Mouse (Mus musculus) gastrocnemius, postnatal 10 days (tissue): ENCODE data around the gene Fgf11. TPM values are rescaled to one million over a fixed set of nuclear protein-coding genes. Genes with fewer than 3 reads are reported as not detected.
A peak's percentile ranks its signal among the peaks of the same experiment; 100 is the strongest.

Source experiments
- DNase-seq: peaks from one replicate; pipeline ENCODE4 v3.0.0; 2021; ENCODE audit warnings: mixed read lengths
- long read RNA-seq, 2 experiments: library from polyadenylated mRNA; stranded (forward); transcript quantifications; one replicate each; pipeline ENCODE4 v2.0.0; 2021
- total RNA-seq, 2 experiments: library from RNA; stranded (reverse); gene quantifications; 2 replicates each; pipeline ENCODE4 v1.2.3; 2021

Fgf11 gene
- total RNA-seq = 10 to 100 TPM; 10.5 to 12.2 TPM
- long read RNA-seq, experiment 1, partial matches to known transcripts = 1 of 5 reads
- long read RNA-seq, experiment 1, other reads (novel, unspliced or antisense) = 2 of 5 reads
- long read RNA-seq, experiment 2, partial matches to known transcripts = 1 of 2 reads
- long read RNA-seq, experiment 2, other reads (novel, unspliced or antisense) = 0 of 2 reads

DNA sequence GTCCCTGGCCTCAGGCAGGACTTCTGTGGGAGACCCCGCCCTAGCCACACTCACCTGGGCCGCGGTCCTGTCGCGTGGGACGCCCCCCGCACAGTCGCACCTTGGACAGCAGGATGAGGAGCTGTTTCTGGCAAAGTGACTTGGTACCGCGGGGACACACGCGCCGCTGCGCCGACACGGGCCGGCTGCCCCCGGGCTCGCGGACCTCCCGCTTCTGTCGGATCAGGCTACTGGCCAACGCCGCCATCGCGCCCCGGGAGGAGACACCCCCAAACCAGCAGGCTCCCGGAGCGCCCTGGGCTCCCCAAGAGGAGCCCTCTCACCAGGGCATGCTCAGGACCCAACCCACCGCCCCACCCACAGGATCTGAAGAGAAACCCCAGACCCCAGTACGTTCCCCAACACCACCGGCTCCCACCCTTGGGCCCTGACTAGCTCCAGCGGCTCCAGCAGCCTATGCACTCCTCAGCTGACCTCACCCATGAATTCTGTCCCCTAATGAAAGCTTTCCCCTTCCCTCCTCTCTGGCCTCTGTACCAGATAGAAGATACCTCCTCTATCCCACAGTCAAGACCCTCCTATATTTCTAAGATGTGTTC is at the start of gene Fgf11:
Gene Fgf11, minus strand, starts transcription at position 479 of the 599 bp plus-strand sequence.
- DNase-seq = peak; percentile 33

GRCm38 (mm10) chr11:69850754-69851153 is 49.1 kb upstream of the Fgf11 start:
- DNase-seq = no peak

DNA sequence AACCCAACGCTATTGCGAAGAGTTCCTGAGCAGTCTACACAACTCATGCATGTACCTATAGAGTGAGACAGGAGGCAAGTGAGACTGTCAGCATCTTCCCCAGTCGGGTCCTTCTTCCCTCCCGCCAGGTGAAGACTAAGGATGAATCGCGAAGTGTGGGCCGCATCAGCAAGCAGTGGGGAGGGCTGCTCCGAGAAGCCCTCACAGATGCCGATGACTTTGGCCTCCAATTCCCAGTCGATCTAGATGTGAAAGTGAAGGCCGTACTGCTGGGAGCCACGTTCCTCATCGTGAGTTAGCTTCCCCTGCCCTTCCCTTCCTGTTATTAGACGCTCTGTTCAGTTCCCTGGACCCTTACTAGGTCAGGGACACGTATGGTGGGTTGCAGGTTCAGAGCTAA is 48.2 kb upstream of the Fgf11 start:
- no peak for DNase-seq

GRCm38 (mm10) chr11:69849128-69849527 is 47.5 kb upstream of the Fgf11 start:
- DNase-seq = no peak

DNA sequence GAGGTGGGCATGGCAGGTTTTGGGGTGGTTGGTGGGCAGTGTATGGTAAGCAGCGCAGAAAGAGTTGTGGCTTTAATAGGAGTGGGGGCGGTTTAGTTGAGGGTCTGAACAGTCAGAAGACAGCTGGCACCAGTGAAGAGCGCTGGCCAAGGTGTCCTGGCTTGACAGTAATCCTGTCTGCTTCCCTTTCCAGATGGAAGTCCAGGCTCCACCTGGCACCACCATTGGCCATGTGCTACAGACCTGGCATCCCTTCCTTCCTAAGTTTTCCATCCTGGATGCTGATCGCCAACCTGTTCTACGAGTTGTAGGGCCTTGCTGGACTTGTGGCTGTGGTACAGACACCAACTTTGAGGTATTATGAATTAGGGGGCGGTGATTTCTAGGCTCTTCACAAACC is 46.4 kb upstream of the Fgf11 start:
- DNase-seq = no peak

DNA sequence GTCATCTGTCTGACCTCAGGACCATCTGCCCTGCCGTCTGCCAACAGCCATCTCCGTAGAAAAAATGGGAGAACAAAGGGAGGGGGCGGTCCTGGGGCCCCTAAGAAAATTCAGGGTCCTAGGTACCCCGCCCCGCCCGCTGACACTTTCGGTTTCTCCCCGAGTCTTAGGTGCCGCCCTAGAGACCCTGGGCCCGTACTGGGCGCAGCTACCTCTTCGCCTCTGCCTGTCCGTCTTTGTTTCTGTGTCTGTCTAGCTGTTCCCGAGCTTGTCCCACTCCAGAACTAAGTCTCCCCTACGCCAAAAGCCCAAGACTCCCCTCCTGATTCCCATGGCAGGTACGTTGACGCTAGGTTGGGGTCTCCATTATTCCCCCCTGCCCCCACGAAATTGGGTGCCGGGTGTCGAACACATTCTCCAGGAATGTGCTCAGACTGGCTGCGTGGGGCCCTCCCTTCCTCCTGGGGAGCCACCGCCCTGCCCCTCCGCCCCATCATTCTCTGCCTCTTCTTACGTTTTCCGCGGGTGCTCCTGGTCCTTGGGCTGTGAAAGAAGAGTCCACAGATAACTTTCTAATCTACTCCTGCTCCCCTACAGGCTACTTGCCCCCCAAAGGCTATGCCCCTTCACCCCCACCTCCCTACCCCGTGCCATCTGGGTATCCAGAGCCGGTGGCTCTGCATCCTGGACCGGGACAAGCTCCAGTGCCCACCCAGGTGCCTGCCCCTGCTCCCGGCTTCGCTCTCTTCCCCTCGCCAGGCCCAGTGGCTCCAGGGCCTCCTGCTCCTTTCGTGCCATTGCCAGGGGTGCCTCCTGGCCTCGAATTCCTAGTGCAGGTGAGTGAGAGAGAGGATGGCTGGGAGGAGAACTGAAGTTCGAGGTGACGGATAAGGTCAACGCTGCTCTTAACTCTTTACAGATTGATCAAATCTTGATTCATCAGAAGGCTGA is 45.4 kb upstream of the Fgf11 start:
- no peak for DNase-seq

DNA sequence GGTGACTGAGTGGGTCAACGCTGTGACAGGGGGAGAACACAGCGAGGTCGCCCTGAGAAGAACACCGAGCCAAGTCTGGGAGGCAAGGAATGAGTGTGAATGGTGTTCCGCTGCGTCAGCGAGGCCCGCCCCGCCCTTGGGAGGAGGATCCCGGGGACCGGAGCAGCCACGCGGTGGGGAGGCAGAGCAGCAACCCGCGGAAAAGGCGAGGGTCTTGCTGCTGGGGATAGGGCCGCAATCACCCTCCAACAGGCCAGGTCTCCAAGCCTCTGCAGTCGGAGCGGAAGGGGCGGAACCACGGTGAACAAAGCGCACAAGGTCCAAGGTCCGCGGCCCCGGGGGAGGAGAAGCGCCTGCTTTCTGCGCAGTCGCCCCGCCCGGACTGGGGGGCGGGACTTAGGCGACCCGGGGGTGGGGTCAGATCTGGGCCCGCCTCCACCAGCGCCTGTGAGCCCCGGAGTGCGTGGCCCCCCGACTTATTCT is 44.6 kb upstream of the Fgf11 start, which contains the start of gene Plscr3:
Gene Plscr3, plus strand, starts transcription at position 179 of the 483 bp plus-strand sequence.
- peak; percentile 91 for DNase-seq

DNA sequence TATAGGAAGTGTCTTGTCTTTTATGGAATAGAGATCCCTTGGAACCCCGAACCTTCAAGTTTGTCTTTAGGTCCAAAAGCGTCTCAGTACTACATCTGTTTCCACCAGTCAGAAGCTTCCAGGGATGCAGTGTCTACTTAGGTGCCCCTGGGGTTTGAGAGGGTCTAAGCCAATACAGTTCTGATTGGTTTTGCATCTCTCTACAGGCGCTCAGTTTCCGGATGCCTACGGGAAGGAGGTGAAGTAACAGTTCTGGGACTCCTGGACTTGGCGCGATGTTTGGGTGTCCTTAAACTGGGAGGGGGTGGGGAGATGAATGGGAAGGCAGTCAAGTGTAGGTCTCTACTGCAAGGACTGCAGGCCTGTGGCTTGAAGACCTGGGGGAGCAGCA is 37.1 kb upstream of the Fgf11 start:
- DNase-seq = no peak

DNA sequence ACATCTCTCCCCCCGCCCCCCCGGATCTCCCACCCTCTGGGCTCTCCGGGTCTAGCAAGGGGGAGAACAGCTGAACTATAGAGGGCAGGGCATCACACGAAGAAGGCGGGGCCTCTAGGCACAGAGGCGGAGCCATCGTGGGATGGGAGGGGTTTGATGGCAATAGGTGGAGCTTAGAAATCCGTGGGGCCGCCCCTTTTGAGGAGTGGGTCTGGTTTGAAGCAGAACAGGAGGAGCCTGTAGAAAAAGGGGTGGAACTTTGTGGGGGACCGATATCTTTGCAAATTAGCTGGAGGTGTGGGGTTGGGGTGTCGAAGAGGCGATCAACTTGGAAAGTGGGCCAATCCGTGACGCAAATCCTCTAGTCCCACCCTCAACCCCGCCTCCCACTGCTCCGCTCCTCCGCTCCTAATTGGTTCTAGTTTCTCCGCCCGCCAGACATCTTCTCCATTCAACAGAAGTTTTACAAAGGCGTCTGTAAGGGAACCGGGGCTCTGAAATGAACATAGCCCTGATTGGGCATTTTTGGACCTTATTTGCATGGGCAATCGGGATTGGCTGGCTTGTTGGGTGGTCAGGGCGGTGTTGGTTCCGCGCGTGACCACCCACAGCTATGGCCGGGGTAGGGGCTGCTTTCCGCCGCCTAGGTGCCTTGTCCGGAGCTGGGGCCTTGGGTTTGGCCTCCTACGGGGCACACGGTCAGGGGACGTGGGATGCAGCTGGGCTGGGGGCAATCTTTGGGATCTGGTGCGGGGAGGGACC is 36.5 kb upstream of the Fgf11 start, which contains the start of gene Tmem256:
Gene Tmem256, plus strand, starts transcription at position 563 of the 762 bp plus-strand sequence.
- peak; percentile 88 for DNase-seq

DNA sequence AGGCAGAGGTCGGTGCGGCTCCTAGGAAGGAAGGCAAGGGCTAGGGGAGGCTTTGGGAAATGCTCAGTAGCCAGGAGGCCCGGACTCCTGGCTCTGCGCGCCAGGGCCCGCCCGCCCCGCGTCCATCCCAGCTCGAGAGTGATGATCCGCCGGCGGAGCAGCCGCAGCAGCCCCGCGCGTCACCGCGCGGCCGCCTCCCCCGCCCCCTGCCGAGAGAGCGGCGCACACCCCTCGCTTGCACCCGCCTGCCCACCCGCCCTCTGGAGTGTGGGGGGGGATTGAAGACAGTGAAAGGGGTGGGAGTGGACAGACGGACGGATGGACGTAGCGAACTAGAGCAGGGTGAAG is 35.9 kb upstream of the Fgf11 start, which contains the start of gene Nlgn2:
Gene Nlgn2, minus strand, starts transcription at position 181 of the 348 bp plus-strand sequence.
- peak; percentile 76 for DNase-seq

DNA sequence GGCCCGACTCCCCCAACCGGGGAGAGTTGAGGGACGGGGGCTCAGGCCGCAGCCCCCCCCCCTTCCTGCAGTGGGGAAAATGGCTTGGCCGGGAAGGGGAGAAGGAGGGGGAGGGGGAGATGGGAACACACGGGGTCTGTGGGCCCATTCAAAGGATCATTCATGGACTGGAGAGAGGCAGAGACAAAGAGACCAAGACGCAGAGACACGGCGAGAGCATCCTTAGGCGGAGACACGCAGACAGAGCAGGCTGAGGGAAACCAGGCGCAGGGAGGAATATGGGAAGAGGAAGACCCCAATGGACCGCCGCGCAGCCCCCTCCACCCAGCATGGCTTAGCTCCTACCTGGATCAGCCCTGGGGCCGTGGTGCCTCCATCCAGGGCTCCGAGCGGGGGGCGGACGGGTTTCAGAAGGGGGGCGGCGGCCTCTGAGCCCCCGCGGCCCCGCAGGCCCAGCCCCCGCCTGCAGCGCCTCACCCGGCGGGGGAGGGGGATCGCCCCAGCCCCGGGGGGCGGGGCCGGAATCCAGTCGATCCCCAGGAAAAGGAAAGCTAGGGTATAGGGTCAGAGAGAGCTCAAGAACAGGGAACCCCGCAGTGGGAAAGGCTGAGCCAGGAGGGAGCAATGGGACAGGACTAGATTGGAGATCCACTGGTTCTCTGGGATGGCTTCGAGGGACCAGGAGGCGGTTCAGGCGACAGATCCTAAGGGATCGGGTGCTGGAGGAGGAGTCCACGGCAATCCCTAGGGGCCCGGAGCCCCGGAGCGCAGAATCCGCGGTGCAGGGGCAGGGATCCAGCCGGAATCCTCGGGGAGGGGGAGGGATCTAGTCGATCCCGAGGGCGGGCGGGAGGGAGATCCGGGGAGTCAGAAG is 35.3 kb upstream of the Fgf11 start:
- peak; percentile 59 for DNase-seq

DNA sequence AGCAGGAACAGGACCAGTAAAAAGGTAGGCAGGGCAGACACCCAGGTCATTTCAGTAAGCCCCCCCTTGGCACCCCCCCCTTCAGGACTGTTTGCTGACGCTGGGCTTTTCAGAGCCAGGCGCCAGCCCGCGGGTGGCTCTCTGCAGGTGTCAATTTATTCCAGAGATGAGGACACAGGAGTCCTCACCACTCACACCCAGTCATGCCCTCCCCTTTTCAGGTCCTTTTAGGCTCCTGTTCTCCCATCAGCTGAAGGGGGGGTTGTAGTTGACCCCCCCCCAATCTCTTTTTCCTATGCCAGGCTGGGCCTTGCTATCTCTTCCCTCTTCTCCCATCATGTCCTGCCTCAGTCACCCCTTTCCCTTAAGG is 34.3 kb upstream of the Fgf11 start:
- no peak for DNase-seq

- DNase-seq = no peak
These were observed 33.8 kb upstream of the Fgf11 start for GRCm38 (mm10) chr11:69835326-69835965.

- peak; percentile 36 for DNase-seq
These were observed 32.4 kb upstream of the Fgf11 start for GRCm38 (mm10) chr11:69834001-69834549.

GRCm38 (mm10) chr11:69833554-69833953 is 31.9 kb upstream of the Fgf11 start:
- no peak for DNase-seq

GRCm38 (mm10) chr11:69828832-69829231 is 27.2 kb upstream of the Fgf11 start:
- no peak for DNase-seq

- no peak for DNase-seq
These were observed 21.8 kb upstream of the Fgf11 start for GRCm38 (mm10) chr11:69823456-69823855.

DNA sequence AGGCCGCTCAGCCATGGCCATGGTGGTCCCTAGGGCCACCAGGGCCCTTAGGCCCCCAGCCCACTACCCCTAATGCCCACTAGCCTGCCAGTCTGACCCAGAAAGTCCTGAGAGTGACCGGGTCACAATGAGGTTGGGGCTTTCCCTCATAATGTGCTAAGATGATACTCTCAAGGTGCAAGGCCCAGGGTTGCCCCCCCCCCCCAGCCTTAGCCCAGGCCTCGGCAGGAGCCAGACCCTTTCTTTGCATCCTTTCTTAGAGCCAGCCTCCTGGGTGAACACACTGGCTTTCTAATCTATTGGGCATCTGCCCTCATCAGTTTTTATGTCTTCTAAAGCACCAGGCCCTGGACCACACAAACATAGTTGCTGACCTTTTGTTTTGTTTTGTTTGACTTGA is 20.4 kb upstream of the Fgf11 start, which contains the start of gene Spem1:
Gene Spem1, minus strand, starts transcription at position 101 of the 400 bp plus-strand sequence.
- DNase-seq = no peak

DNA sequence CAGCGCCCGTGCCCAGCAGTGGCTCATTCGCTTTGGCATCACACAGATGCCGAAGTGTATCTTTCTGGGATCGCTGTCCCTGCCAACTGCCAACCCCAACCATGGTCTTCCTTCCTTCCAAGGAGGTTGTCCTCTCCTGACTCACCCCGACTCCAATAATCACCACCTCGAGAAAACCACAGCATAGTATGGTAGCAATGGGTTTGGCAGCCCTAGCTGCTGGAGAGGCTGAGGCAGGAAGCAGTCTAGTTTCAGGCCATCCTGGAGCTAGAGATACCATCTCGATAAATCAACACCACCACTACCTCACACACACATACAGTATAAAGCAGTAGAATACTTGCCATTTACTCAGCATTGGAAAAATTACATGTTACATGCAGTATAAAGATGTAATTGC is 17.2 kb upstream of the Fgf11 start:
- no peak for DNase-seq

DNA sequence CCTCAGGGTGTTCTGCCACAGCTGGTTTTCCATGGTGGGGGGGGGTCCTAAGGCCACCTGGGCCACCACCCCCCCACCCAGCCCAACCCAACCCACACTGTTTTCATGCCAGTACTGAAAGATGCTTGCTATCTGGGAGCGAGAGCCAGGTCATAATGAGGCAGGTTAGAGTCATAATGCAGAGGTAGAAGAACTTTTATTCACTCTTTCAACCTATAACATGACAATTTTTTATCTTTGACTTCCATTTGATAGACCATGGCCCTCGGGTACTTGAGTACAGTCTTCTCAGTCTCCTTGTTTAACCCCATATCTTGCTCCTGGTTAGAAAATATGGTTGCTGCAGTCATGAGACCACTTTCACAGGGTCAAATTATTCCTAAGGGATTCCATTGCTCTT is 16.7 kb upstream of the Fgf11 start, which contains the start of gene Spem2:
Gene Spem2, minus strand, starts transcription at position 101 of the 400 bp plus-strand sequence.
- DNase-seq = no peak
